Mouse (Mus musculus) G1E (cell line): Measurements from ENCODE around the gene Zwilch. TPM values are rescaled to one million over a fixed set of nuclear protein-coding genes. Genes with fewer than 3 reads are reported as not detected.
"Not testable (repeated sequence)": the region's sequence is repeated elsewhere in the genome, so short reads cannot be mapped to it uniquely, and the experiment has no call there.

ENCODE experiments used
- ATAC-seq: 2 replicates; pipeline ENCODE4 v1.8.0; 2016; ENCODE audit warnings: mild to moderate bottlenecking; ENCODE audit not compliant: insufficient number of reproducible peaks, poor library complexity, low FRiP score, severe bottlenecking; ENCODE audit errors: extremely low read depth
- DNase-seq: peaks from one replicate; pipeline ENCODE4 v3.0.0; 2012; ENCODE audit warnings: low spot score
- H3K27me3 ChIP-seq: 2 replicates; pipeline ENCODE4 v1.6.1; 2012; ENCODE audit warnings: mild to moderate bottlenecking, low read length, inconsistent platforms; ENCODE audit not compliant: insufficient read depth
- H3K36me3 ChIP-seq: replicated peaks from 2 replicates; pipeline ENCODE3; 2012; ENCODE audit warnings: mild to moderate bottlenecking, inconsistent platforms
- H3K4me1 ChIP-seq: 2 replicates; pipeline ENCODE4 v1.6.1; 2012; ENCODE audit warnings: low read depth, low read length, inconsistent platforms, mixed read lengths; ENCODE audit not compliant: insufficient read depth
- H3K4me3 ChIP-seq: 2 replicates; pipeline ENCODE4 v1.5.1; 2012; ENCODE audit warnings: low read depth, mild to moderate bottlenecking, inconsistent platforms, low read length, moderate library complexity, mixed read lengths
- H3K9me3 ChIP-seq: replicated peaks from 2 replicates; pipeline ENCODE4 v1.6.1; 2012; ENCODE audit warnings: inconsistent platforms
- CTCF ChIP-seq: IDR thresholded peaks from 2 replicates; pipeline ENCODE4 v1.5.1; 2012; ENCODE audit warnings: low read depth, low read length, inconsistent platforms, mixed read lengths
- GATA1 ChIP-seq: IDR thresholded peaks from 2 replicates; pipeline ENCODE4 v1.6.1; 2012; ENCODE audit warnings: borderline replicate concordance, low read length, inconsistent platforms, mixed read lengths
- GATA2 ChIP-seq: IDR thresholded peaks from 2 replicates; pipeline ENCODE4 v1.6.1; 2012; ENCODE audit warnings: low read depth, low read length, inconsistent platforms, borderline replicate concordance
- POLR2AphosphoS5 ChIP-seq: IDR thresholded peaks from 2 replicates; pipeline ENCODE4 v1.6.1; 2012; ENCODE audit warnings: low read depth, low read length, inconsistent platforms; ENCODE audit not compliant: insufficient replicate concordance
- TAL1 ChIP-seq: conservative IDR thresholded peaks from 2 replicates; pipeline ENCODE4 v1.6.1; 2012; ENCODE audit warnings: low read depth, low read length, inconsistent platforms, mixed read lengths
- polyA plus RNA-seq: library from polyadenylated mRNA; stranded (reverse); fragments of >175 nt; gene quantifications from 2 replicates; pipeline ENCODE4 v1.2.3, GENCODE M21; 2012
- total RNA-seq, 2 experiments: library from RNA; stranded (forward) in 1 of 2; stranded (reverse) in 1 of 2; fragments of 200-1000 nt in 1 of 2; fragments of >200 nt in 1 of 2; fragmentation: Nextera tagmentation in 1 of 2; gene quantifications; 2 replicates each; pipeline ENCODE4 v1.2.3; 2014 to 2017

The Zwilch gene
- total and polyA plus RNA-seq, 3 experiments: 14.2 to 189 (median 163) TPM

DNA sequence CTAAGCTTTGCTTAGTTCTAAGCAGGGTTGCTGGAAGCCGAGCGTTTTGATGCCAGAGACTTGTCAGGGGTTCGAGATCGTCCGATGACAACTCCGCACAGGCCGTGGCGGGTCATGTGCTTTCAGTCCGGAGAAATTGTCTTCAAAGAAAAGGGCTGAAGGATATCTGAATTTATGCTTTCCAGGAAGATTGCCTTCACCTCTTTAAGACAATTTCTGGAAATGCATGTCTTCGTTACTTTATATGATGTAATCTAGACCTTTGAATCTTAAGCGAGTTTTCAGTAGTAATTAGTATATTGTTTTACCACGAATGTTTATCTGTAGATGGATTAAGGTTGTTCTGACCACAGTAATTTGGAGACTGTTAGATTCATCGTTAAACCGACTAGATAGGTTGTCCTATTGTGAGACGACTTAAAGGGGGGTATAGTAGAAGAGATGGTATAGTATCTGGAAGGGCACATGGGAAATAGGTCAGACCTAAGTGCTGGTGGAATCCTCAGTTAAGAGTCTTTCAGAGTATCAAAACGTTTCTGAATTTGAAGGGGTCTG lies 839 bp upstream of the Zwilch start:
- H3K9me3 ChIP-seq: no peaks in the 10 kb centered on the region
- DNase-seq (no peak), ATAC-seq (no peak)
- TF ChIP-seq POLR2AphosphoS5 (no peak), CTCF (no peak), GATA1 (no peak), TAL1 (no peak), GATA2 (no peak)
- peaks cover 58% of the 10 kb centered on the region for H3K36me3 ChIP-seq
- H3K4me3 ChIP-seq: peak overlapping the region; percentile 82
- H3K27me3 ChIP-seq: no peaks in the 10 kb centered on the region
- H3K4me1 ChIP-seq: peaks cover 48% of the 10 kb centered on the region

- Histone ChIP-seq H3K4me3 (peak overlapping the region; percentile 82), H3K4me1 (peaks cover 42% of the 10 kb centered on the region), H3K36me3 (peaks cover 59% of the 10 kb centered on the region), H3K27me3 (no peaks in the 10 kb centered on the region), H3K9me3 (no peaks in the 10 kb centered on the region)
- TF ChIP-seq GATA1: no peak
- no peak for TF ChIP-seq GATA2
- TF ChIP-seq CTCF: no peak
- no peak for TF ChIP-seq POLR2AphosphoS5
- no peak for TF ChIP-seq TAL1
- ATAC-seq: no peak
- no peak for DNase-seq
These were observed 624 bp downstream of the Zwilch start for GRCm38 (mm10) chr9:64172145-64172815.

- ATAC-seq, H3K9me3 ChIP-seq, H3K27me3 ChIP-seq, DNase-seq, H3K4me3 ChIP-seq: not testable (repeated sequence)
- Histone ChIP-seq H3K4me1 (peaks cover 26% of the 10 kb centered on the region), H3K36me3 (peaks cover 58% of the 10 kb centered on the region)
These were observed 2.9 kb downstream of the Zwilch start for GRCm38 (mm10) chr9:64169967-64170366.

DNA sequence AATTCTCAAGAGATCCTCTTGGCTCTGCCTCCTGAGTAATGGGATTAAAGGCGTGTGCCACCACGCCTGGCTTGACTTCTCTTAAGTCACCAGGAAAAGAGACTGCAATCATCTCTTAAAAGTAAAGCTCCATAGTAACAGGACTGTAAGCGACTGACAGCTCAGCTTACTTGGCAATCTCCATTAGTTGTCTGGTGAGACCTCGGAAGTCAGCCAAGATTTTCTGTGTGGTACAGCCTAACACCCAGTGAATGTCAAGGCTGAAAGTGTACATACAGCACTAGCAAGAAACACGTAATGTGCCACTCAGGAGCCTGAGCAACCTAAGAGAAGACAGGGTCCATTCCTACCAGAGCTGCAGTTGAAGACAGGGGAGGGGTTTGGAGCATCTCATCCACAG lies 12.4 kb downstream of the Zwilch start:
- no peak overlapping the region for H3K4me3 ChIP-seq

DNA sequence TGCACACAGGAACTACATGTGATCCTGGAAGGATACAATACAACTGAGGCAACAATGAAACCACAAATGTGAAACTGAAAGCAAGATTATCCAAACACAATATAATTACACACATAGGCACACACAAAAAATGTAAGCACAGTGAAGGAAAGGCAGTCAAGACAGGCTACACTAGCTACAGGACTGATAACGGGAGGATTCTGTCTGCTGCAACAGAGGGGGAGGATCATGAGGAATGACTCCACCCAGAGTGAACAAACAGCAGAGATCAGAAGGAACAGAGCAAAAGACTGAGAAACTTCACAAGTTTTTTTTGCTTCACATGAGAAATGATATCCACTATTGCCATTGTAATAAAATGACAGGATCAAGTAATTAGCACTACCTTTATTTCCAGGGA lies 16.3 kb downstream of the Zwilch start:
- no peak for ATAC-seq
- Histone ChIP-seq H3K4me3 (no peak overlapping the region), H3K9me3 (no peaks in the 10 kb centered on the region), H3K4me1 (peaks cover 2% of the 10 kb centered on the region; the same call in 1 of the 2 replicates), H3K36me3 (peaks cover 96% of the 10 kb centered on the region), H3K27me3 (no peaks in the 10 kb centered on the region)
- no peak for DNase-seq
- no peak for TF ChIP-seq CTCF
- TF ChIP-seq GATA1: no peak
- TF ChIP-seq GATA2: no peak
- no peak for TF ChIP-seq POLR2AphosphoS5
- TF ChIP-seq TAL1: no peak

More for the DNA sequence above, 12.4 kb downstream of the Zwilch start:
- no peaks in the 10 kb centered on the region for H3K9me3 ChIP-seq
- H3K4me1 ChIP-seq: peaks cover 6% of the 10 kb centered on the region; the same call in 1 of the 2 replicates
- H3K27me3 ChIP-seq: no peaks in the 10 kb centered on the region
- ATAC-seq: no peak
- TF ChIP-seq GATA1 (no peak), GATA2 (no peak), TAL1 (no peak), CTCF (no peak), POLR2AphosphoS5 (no peak)
- DNase-seq: no peak
- H3K36me3 ChIP-seq: peaks cover 92% of the 10 kb centered on the region

- TF ChIP-seq CTCF (no peak), GATA2 (no peak)
- Histone ChIP-seq H3K27me3 (no peaks in the 10 kb centered on the region), H3K4me1 (no peaks in the 10 kb centered on the region), H3K4me3 (no peak overlapping the region), H3K36me3 (peaks cover 88% of the 10 kb centered on the region), H3K9me3 (no peaks in the 10 kb centered on the region)
- ATAC-seq (no peak), DNase-seq (no peak)
These were observed 33.0 kb downstream of the Zwilch start for GRCm38 (mm10) chr9:64139879-64140278.
